Mouse (Mus musculus) MEL (cell line): ENCODE measurements around the gene Nrp1. TPM values are rescaled to one million over a fixed set of nuclear protein-coding genes. Genes with fewer than 3 reads are reported as not detected.

Experiments
- DNase-seq: peaks from one replicate; pipeline ENCODE4 v3.0.0; 2011; ENCODE audit warnings: low read depth, low spot score
- H3K27ac ChIP-seq: 2 replicates; pipeline ENCODE4 v1.5.1; 2012; ENCODE audit warnings: low read depth, mild to moderate bottlenecking, control low read depth, low read length, moderate library complexity; ENCODE audit not compliant: control insufficient read depth
- H3K27me3 ChIP-seq, 2 experiments: fragments of 150-350 bp in 1 of 2; sonication (generic) in 1 of 2; 2 replicates each; pipeline ENCODE4 v1.6.1; 2012; ENCODE audit warnings: low read length in 2 of 2, mild to moderate bottlenecking in 2 of 2, improper control_type of control experiment in 1 of 2, moderate library complexity in 1 of 2; ENCODE audit not compliant: insufficient read depth in 2 of 2, control insufficient read depth in 1 of 2
- H3K36me3 ChIP-seq, 2 experiments: 2 replicates each; pipeline ENCODE4 v1.6.1; 2012 to 2014; ENCODE audit warnings: low read length in 2 of 2, improper control_type of control experiment in 1 of 2, inconsistent platforms in 1 of 2, mild to moderate bottlenecking in 1 of 2; ENCODE audit not compliant: insufficient read depth in 2 of 2, control insufficient read depth in 1 of 2
- H3K4me1 ChIP-seq, 2 experiments: fragments of 150-350 bp in 1 of 2; sonication (generic) in 1 of 2; 2 replicates each; pipeline ENCODE4 v1.6.1; 2012; ENCODE audit warnings: low read length in 2 of 2, improper control_type of control experiment in 1 of 2, mild to moderate bottlenecking in 1 of 2; ENCODE audit not compliant: insufficient read depth in 2 of 2, control insufficient read depth in 1 of 2
- H3K4me3 ChIP-seq, 2 experiments: fragments of 150-350 bp in 1 of 2; sonication (generic) in 1 of 2; 2 replicates each; pipeline ENCODE4 v1.5.1; 2012; ENCODE audit warnings: low read depth in 2 of 2, low read length in 2 of 2, mild to moderate bottlenecking in 2 of 2, moderate library complexity in 2 of 2, control low read depth in 1 of 2, improper control_type of control experiment in 1 of 2; ENCODE audit not compliant: control insufficient read depth in 1 of 2, insufficient read depth in 1 of 2
- H3K79me2 ChIP-seq: 2 replicates; pipeline ENCODE4 v1.6.1; 2012; ENCODE audit warnings: mild to moderate bottlenecking, low read length, moderate library complexity; ENCODE audit not compliant: control insufficient read depth, poor library complexity, insufficient read depth
- H3K9ac ChIP-seq: 2 replicates; pipeline ENCODE4 v1.6.1; 2012; ENCODE audit warnings: low read depth, mild to moderate bottlenecking, control low read depth, low read length, moderate library complexity; ENCODE audit not compliant: control insufficient read depth, poor library complexity, severe bottlenecking
- H3K9me3 ChIP-seq: fragments of 150-350 bp; sonication (generic); replicated peaks from 2 replicates; pipeline ENCODE4 v1.6.1; 2012; ENCODE audit warnings: mild to moderate bottlenecking, low read length, improper control_type of control experiment, moderate library complexity; ENCODE audit not compliant: insufficient read depth
- BHLHE40 ChIP-seq: IDR thresholded peaks from 2 replicates; pipeline ENCODE4 v1.6.1; 2012; ENCODE audit warnings: low read depth, mild to moderate bottlenecking, inconsistent platforms, low read length, improper control_type of control experiment, borderline replicate concordance
- ELF1 ChIP-seq: IDR thresholded peaks from 2 replicates; pipeline ENCODE4 v1.6.1; 2014; ENCODE audit warnings: low read depth, mild to moderate bottlenecking, inconsistent platforms, low read length, improper control_type of control experiment, moderate library complexity
- EP300 ChIP-seq, 2 experiments: IDR thresholded peaks; 2 replicates each; pipeline ENCODE4 v1.6.1; 2011; ENCODE audit warnings: improper control_type of control experiment in 2 of 2, low read length in 2 of 2, low read depth in 1 of 2, mild to moderate bottlenecking in 1 of 2
- ETS1 ChIP-seq: IDR thresholded peaks from 2 replicates; pipeline ENCODE4 v1.6.1; 2012; ENCODE audit warnings: low read depth, mild to moderate bottlenecking, inconsistent platforms, low read length, improper control_type of control experiment, moderate library complexity
- GATA1 ChIP-seq: IDR thresholded peaks from 2 replicates; pipeline ENCODE4 v1.6.1; 2011; ENCODE audit warnings: low read depth, low read length, improper control_type of control experiment
- HCFC1 ChIP-seq: IDR thresholded peaks from 2 replicates; pipeline ENCODE4 v1.6.1; 2012; ENCODE audit warnings: low read depth, mild to moderate bottlenecking, inconsistent platforms, low read length, improper control_type of control experiment, moderate library complexity
- KAT2A ChIP-seq: conservative IDR thresholded peaks from 2 replicates; pipeline ENCODE4 v1.6.1; 2012; ENCODE audit warnings: low read depth, low read length, improper control_type of control experiment, inconsistent platforms
- MEF2A ChIP-seq: IDR thresholded peaks from 2 replicates; pipeline ENCODE4 v1.6.1; 2014; ENCODE audit warnings: low read depth, mild to moderate bottlenecking, inconsistent platforms, low read length, improper control_type of control experiment; ENCODE audit not compliant: poor library complexity, insufficient replicate concordance, severe bottlenecking; ENCODE audit errors: extremely low read depth
- MYB ChIP-seq: IDR thresholded peaks from 2 replicates; pipeline ENCODE4 v1.6.1; 2011; ENCODE audit warnings: mild to moderate bottlenecking, low read depth, low read length, improper control_type of control experiment
- RAD21 ChIP-seq: IDR thresholded peaks from 2 replicates; pipeline ENCODE4 v1.6.1; 2011; ENCODE audit warnings: mild to moderate bottlenecking, low read depth, low read length, improper control_type of control experiment
- SIN3A ChIP-seq: IDR thresholded peaks from 2 replicates; pipeline ENCODE4 v1.6.1; 2012; ENCODE audit warnings: low read length, improper control_type of control experiment, inconsistent platforms
- TAL1 ChIP-seq: IDR thresholded peaks from 2 replicates; pipeline ENCODE4 v1.6.1; 2012; ENCODE audit warnings: mild to moderate bottlenecking, inconsistent platforms, low read length, moderate library complexity, mixed read lengths
- TBP ChIP-seq: IDR thresholded peaks from 2 replicates; pipeline ENCODE4 v1.8.0; 2011; ENCODE audit warnings: low read depth, low read length, improper control_type of control experiment
- TCF12 ChIP-seq: IDR thresholded peaks from 2 replicates; pipeline ENCODE4 v1.6.1; 2014; ENCODE audit warnings: low read depth, mild to moderate bottlenecking, inconsistent platforms, low read length, improper control_type of control experiment, moderate library complexity
- UBTF ChIP-seq: IDR thresholded peaks from 2 replicates; pipeline ENCODE4 v1.6.1; 2012; ENCODE audit warnings: low read depth, mild to moderate bottlenecking, inconsistent platforms, low read length, improper control_type of control experiment, moderate library complexity, borderline replicate concordance; ENCODE audit not compliant: insufficient read depth
- ZKSCAN1 ChIP-seq: IDR thresholded peaks from 2 replicates; pipeline ENCODE4 v1.6.1; 2012; ENCODE audit warnings: low read depth, mild to moderate bottlenecking, inconsistent platforms, low read length, improper control_type of control experiment, moderate library complexity
- ZNF384 ChIP-seq: IDR thresholded peaks from 2 replicates; pipeline ENCODE4 v1.6.1; 2012; ENCODE audit warnings: low read depth, mild to moderate bottlenecking, inconsistent platforms, low read length, improper control_type of control experiment
- polyA plus RNA-seq, 2 experiments: library from polyadenylated mRNA; stranded (reverse) in 1 of 2; unstranded in 1 of 2; fragments of >175 nt in 1 of 2; fragments of >200 nt in 1 of 2; gene quantifications; 2 replicates each; pipeline versions ENCODE4 v1.2.1 to v1.2.4; 2012; ENCODE audit warnings: low replicate concordance in 2 of 2, low read depth in 1 of 2; ENCODE audit not compliant: insufficient read length in 2 of 2, insufficient read depth in 1 of 2, missing spikeins in 1 of 2
- total RNA-seq: library from RNA; depleted of rRNA; stranded (reverse); fragments of 300-350 nt; gene quantifications from 2 replicates; pipeline ENCODE4 v1.2.3, GENCODE M21; 2012

The Nrp1 gene
- total and polyA plus RNA-seq, 3 experiments, result not detected

GRCm38 (mm10) chr8:128508723-128509122, 150.3 kb downstream of the Nrp1 start:
- Histone ChIP-seq H3K27ac (no peak overlapping the region), H3K79me2 (no peaks in the 10 kb centered on the region)

GRCm38 (mm10) chr8:128511021-128511420, 152.6 kb downstream of the Nrp1 start:
- Histone ChIP-seq H3K27ac (no peak overlapping the region), H3K79me2 (no peaks in the 10 kb centered on the region), H3K4me1 (no peaks in the 10 kb centered on the region), H3K9ac (no peak overlapping the region), H3K27me3 (no peaks in the 10 kb centered on the region), H3K9me3 (no peaks in the 10 kb centered on the region), H3K4me3 (no peak overlapping the region), H3K36me3 (no peaks in the 10 kb centered on the region)
- DNase-seq, result no peak
- TF ChIP-seq BHLHE40 (no peak), MYB (no peak), ZKSCAN1 (no peak), RAD21 (peak; percentile 0; the same call in 1 of the 2 replicates), UBTF (no peak), KAT2A (no peak)

More at GRCm38 (mm10) chr8:128508723-128509122, 150.3 kb downstream of the Nrp1 start:
- H3K27me3 ChIP-seq, result no peaks in the 10 kb centered on the region
- H3K9me3 ChIP-seq, result no peaks in the 10 kb centered on the region
- H3K36me3 ChIP-seq, result no peaks in the 10 kb centered on the region
- no peak for DNase-seq
- H3K4me1 ChIP-seq, result no peaks in the 10 kb centered on the region
- no peak overlapping the region for H3K9ac ChIP-seq
- TF ChIP-seq RAD21 (no peak), GATA1 (no peak), EP300 (IDR thresholded peaks at IDR 0.05; ENCODE audit: low read depth in 1 of 2, low read length in 2 of 2) (no peak), ETS1 (no peak), HCFC1 (no peak), TAL1 (no peak), MEF2A (no peak), ELF1 (no peak), TBP (no peak), SIN3A (no peak), TCF12 (no peak), ZNF384 (no peak)
- TF ChIP-seq, all 39 proteins: peak for 0
- no peak overlapping the region for H3K4me3 ChIP-seq
